Mouse (Mus musculus): Measurements from ENCODE around the gene Olfr561.

Gene Olfr561

DNA sequence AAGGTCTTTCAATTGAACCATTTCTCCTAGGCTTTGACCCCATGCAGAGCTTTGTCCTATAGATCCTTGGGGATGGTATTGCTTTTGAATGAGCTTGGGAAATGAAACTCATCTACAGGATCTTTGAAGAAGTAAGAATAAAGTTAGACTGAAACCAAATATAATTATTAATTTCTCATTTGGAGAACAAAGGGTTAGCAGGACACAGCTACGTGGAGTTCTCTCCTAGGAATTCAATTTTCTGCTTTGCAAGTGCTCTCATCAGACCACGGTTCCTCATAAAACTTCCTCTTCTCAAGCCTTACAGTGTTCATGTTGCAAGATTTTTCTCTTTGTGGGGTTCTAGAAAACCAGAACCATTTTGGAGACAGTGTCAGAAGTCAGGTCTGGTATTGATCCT, at the start of gene Olfr561:
TSS of gene Olfr561 (plus strand) at position 301 of the 400 bp plus-strand sequence.
- in situ Hi-C loops (cut with MboI; ENCODE audit: unreplicated experiment in 2 of 2), result no loop called here

DNA sequence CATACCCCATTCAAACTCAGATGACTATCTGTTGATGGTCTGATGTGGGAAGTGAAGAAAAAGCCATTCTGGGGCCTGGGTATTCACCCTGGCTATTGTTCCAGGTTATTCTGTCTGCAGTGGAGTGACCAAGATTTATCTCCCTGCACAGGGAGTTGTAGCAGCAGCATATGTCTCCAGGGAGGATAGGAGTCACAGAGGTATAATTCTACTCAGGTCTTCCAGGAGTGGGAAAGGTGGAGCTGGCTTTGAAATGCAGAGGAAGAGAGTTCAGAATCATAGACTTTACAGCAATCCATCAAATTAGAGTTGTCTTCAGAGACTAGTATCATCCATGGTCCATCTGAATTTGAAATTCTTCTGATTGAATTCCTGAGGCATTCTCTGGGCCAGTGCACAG, 43.6 kb upstream of the Olfr561 start, which contains the start of gene Olfr559:
TSS of gene Olfr559 (minus strand) at position 101 of the 400 bp plus-strand sequence.
- in situ Hi-C loops (cut with MboI; ENCODE audit: unreplicated experiment in 2 of 2), result no loop called here

DNA sequence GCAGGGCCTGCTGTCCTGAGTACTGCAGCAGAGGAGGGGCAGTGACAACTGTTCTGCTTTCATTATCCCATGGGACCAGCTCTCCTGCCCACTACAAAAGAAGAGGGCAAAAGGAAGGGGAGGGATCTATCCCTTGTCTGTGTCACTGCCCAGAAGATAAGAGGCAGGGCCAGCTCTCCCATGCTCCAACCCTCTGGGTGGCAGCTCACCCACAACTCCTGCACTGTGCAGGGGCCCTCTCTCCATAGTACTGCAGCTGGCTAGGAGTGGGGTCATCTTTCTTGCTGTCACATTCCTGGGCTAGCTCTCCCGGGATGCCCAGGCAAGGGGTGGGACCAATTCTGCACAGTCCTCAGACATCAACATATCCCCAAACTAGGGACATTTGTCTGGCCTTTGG, 37.2 kb upstream of the Olfr561 start:
- in situ Hi-C loops (cut with MboI; ENCODE audit: unreplicated experiment in 2 of 2), result no loop called here

DNA sequence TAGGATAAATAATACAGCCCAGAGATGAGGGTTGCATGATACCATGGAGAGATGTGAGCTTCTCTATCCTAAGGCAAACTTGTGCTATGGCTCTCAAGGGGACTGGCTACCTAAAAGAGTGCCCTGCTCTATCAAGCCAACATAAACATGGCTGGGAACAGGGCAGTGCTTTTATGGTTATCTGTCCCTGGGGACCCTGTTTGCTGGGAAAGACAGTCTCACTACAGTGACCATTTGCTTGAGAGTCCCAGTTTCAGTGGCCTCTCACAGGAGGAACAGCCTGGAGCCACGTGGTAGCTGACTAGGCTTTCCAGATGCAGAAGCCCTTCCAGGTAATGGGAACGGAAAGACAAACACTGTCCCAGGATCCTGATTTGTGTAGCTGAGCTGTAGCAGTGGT, 33.3 kb upstream of the Olfr561 start:
- in situ Hi-C loops (cut with MboI; ENCODE audit: unreplicated experiment in 2 of 2), result no loop called here

DNA sequence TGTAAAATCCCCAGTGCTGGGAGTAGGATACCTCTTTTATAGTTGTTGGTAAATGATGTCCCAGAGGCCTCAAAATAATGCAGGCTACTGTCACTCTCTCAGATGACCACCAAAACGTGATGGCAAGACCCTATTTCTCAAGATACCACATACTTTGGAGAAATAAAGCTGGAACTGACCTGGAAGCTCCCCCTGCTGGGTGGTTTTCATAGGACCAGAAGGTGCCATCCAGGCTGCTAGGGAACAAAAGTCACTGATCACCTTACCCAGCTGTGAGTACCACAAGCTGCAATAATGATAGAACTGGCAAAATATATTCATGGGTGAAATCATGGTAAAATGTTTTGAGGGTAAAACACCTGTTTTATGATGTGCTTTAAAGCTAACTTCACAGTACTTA, 18.9 kb upstream of the Olfr561 start:
- in situ Hi-C loops (cut with MboI; ENCODE audit: unreplicated experiment in 2 of 2), result no loop called here

DNA sequence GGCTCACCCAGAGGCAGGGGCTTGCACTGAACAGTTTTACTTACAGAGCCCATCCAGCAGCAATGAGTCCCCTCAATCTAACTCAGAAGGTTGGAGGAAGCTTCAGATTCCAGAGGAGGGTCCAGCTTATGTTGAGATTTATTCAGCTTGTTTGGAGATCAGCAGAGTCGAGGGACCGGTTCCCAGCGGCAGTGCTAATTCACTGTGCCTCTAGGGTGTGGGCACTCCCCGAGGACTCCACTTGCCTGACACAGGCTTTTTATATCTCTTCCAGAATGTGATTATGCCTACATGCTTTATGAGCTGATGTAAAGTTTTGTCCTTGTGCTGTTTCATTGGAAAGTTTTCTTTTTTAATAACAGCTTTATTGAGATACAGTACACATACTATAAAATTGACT, 11.8 kb upstream of the Olfr561 start, which contains the start of the genes Olfr560 and Olfr78:
TSS of gene Olfr560 (minus strand) at position 101 of the 400 bp plus-strand sequence.
TSS of gene Olfr78 (minus strand) at position 206 of the 400 bp plus-strand sequence.
- in situ Hi-C loops (cut with MboI; ENCODE audit: unreplicated experiment in 2 of 2), result no loop called here

DNA sequence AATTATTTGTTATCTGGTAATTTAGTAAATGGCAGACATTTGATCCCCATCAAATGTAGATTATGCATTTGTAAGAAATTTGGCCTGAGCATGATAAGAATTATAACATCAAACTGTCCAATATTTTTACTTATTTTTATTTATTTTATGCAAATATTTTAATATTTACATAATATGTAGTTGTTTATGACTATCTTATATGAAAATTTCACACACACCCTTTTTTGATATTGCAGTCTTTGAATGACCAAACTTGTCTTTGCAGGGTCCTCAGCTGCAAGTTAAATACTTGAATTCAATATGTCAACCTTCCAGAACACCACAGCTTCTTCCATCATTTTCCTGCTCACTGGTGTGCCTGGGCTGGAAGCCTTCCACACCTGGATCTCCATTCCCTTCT, 32.2 kb downstream of the Olfr561 start, which contains the start of gene Olfr564:
TSS of gene Olfr564 (plus strand) at position 301 of the 400 bp plus-strand sequence.
- in situ Hi-C loops (cut with MboI; ENCODE audit: unreplicated experiment in 2 of 2), result no loop called here
